11 mouse cellular contexts compared by ENCODE assay signal in the genomic region with DNA sequence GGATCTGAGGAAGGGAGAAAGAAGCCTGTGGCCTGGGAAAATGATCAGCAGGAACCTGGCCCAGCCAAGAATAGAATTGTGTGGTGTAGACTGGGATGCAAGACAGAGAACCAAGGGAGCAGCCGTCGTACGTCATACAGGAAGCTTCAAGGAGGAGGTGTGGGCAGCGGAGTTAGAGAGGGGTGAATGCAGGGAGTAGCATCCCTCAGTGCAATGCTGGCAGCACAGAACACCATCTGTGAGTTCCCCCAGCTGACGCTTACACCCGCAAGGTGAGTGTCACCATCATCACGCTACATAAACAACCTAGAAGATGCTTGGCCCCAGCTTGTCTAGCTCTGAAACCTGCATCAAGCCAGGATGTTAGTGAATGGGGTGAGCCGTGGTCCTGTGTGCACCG. TPM values are rescaled to one million over a fixed set of nuclear protein-coding genes. Genes with fewer than 3 reads are reported as not detected.
DNase-seq lines count a peak whose midpoint lies in the region; ATAC-seq and TF ChIP-seq lines count a peak whose summit lies in the region.
"Had no signal": no experiment of that assay in that cellular context is flagged by ENCODE, and none has a peak within 500 bp of the region (broad histone marks: within the 10 kb centered on the region; RNA-seq: fewer than 3 reads in every experiment).

No protein-coding gene starts in this region.

- H3K4me2 ChIP-seq in heart, embryonic 15.5 days: no peak overlapping the region
- no peak overlapping the region for H3K4me2 ChIP-seq in neural tube, embryonic 14.5 days (ENCODE audit: low read depth, low read length)
- H3K4me2 ChIP-seq: liver, embryonic 15.5 days had no signal

- H3K4me3 ChIP-seq in heart, embryonic 15.5 days: no peak overlapping the region
- H3K4me3 ChIP-seq in neural tube, embryonic 14.5 days (ENCODE audit: low read depth, low read length): no peak overlapping the region
- no peak overlapping the region for H3K4me3 ChIP-seq in cerebellum, adult 2 months (replicated peaks; ENCODE audit: insufficient read depth, low read depth, low read length)
- no peak overlapping the region for H3K4me3 ChIP-seq in small intestine, adult 2 months (ENCODE audit: low read depth, low read length)
- H3K4me3 ChIP-seq in limb, embryonic 10.5 days: no peak overlapping the region
- H3K4me3 ChIP-seq: forebrain, embryonic 10.5 days; liver, embryonic 15.5 days had no signal

- peak overlapping the region; percentile 56; the same call in 1 of the 2 replicates for H3K27ac ChIP-seq in heart, embryonic 15.5 days
- no peak overlapping the region for H3K27ac ChIP-seq in neural tube, embryonic 14.5 days (ENCODE audit: low read depth, low read length)
- no peak overlapping the region for H3K27ac ChIP-seq in cerebellum, adult 2 months (ENCODE audit: insufficient read depth, low read length)
- peak overlapping the region; percentile 9; the same call in 1 of the 2 replicates for H3K27ac ChIP-seq in small intestine, adult 2 months (ENCODE audit: insufficient read depth, low read depth, low read length)
- H3K27ac ChIP-seq in limb, embryonic 10.5 days: no peak overlapping the region
- H3K27ac ChIP-seq: forebrain, embryonic 10.5 days; liver, embryonic 15.5 days had no signal

- no peaks in the 10 kb centered on the region for H3K27me3 ChIP-seq in heart, embryonic 15.5 days
- H3K27me3 ChIP-seq in neural tube, embryonic 14.5 days (ENCODE audit: control insufficient read depth, insufficient read depth, low read length): no peaks in the 10 kb centered on the region
- no peaks in the 10 kb centered on the region for H3K27me3 ChIP-seq in cerebellum, adult 2 months (ENCODE audit: control insufficient read depth, insufficient read depth, low read length)
- no peaks in the 10 kb centered on the region for H3K27me3 ChIP-seq in small intestine, adult 2 months (ENCODE audit: control insufficient read depth, insufficient read depth, low read length)
- H3K27me3 ChIP-seq in limb, embryonic 10.5 days (ENCODE audit: low read depth, poor library complexity, severe bottlenecking): no peaks in the 10 kb centered on the region
- H3K27me3 ChIP-seq: liver, embryonic 15.5 days had no signal

- no peak for ATAC-seq in heart, embryonic 15.5 days (replicated peaks; ENCODE audit: insufficient number of reproducible peaks, insufficient read depth, low FRiP score, low read depth)
- ATAC-seq in neural tube, embryonic 14.5 days (ENCODE audit: low read depth): 0 out of 2 replicates have a peak, but pooled peaks have one; percentile 4

- no peaks in the 10 kb centered on the region for H3K36me3 ChIP-seq in heart, embryonic 15.5 days
- H3K36me3 ChIP-seq in neural tube, embryonic 14.5 days (ENCODE audit: control insufficient read depth, insufficient read depth, low read length): no peaks in the 10 kb centered on the region
- H3K36me3 ChIP-seq in small intestine, adult 2 months (ENCODE audit: control insufficient read depth, insufficient read depth, low read length): no peaks in the 10 kb centered on the region
- no peaks in the 10 kb centered on the region for H3K36me3 ChIP-seq in limb, embryonic 10.5 days
- H3K36me3 ChIP-seq: forebrain, embryonic 10.5 days; liver, embryonic 15.5 days had no signal

- 64% methylated on average over 9 of the region's 9 CpGs for WGBS in heart, embryonic 15.5 days
- 73% methylated on average over 9 of the region's 9 CpGs for WGBS in neural tube, embryonic 14.5 days
- WGBS in cerebellum, adult 2 months: 21% methylated on average over 9 of the region's 9 CpGs
- 81% methylated on average over 9 of the region's 9 CpGs for WGBS in small intestine, adult 2 months
- WGBS in limb, embryonic 10.5 days: 83% methylated on average over 9 of the region's 9 CpGs

- no peak for TF ChIP-seq CTCF in cerebellum, adult 2 months (IDR thresholded peaks at IDR 0.05; ENCODE audit: borderline replicate concordance, insufficient read depth, low read depth, low read length)
- no peak for TF ChIP-seq CTCF in small intestine, adult 2 months (IDR thresholded peaks at IDR 0.05; ENCODE audit: extremely low read depth, insufficient read length, insufficient replicate concordance, low read depth, low read length)

- peaks cover 46% of the 10 kb centered on the region for H3K4me1 ChIP-seq in heart, embryonic 15.5 days (replicated peaks)
- 0 out of 2 replicates have a peak, but pooled peaks cover 8% of the 10 kb centered on the region for H3K4me1 ChIP-seq in neural tube, embryonic 14.5 days (ENCODE audit: control insufficient read depth, insufficient read depth, low read length)
- H3K4me1 ChIP-seq in cerebellum, adult 2 months (ENCODE audit: control insufficient read depth, insufficient read depth, low read length): peaks cover 17% of the 10 kb centered on the region
- peaks cover 8% of the 10 kb centered on the region for H3K4me1 ChIP-seq in small intestine, adult 2 months (ENCODE audit: control insufficient read depth, insufficient read depth, insufficient read length, low read length)
- H3K4me1 ChIP-seq in limb, embryonic 10.5 days: no peaks in the 10 kb centered on the region

- no peak for TF ChIP-seq POLR2A in cerebellum, adult 2 months (IDR thresholded peaks at IDR 0.05; ENCODE audit: borderline replicate concordance, insufficient read depth, low read length)
- no peak for TF ChIP-seq POLR2A in small intestine, adult 2 months (IDR thresholded peaks at IDR 0.05; ENCODE audit: low read depth, low read length)

- no peak for DNase-seq in heart, adult 8-10 months (ENCODE audit: low spot score)
- no peak for DNase-seq in neural tube, embryonic 10.5 days (ENCODE audit: extremely low spot score, low spot score)
- DNase-seq in cerebellum, adult 2 months: peak; percentile 53 to 54
- DNase-seq in thymus, postnatal 25 days: no peak
- no peak for DNase-seq in limb, embryonic 10.5 days (ENCODE audit: low spot score)
- DNase-seq: embryo, embryonic 11 days had no signal

- no peaks in the 10 kb centered on the region for H3K9me3 ChIP-seq in heart, embryonic 15.5 days (replicated peaks)
- no peaks in the 10 kb centered on the region for H3K9me3 ChIP-seq in neural tube, embryonic 14.5 days (ENCODE audit: control insufficient read depth, low read length)
- no peaks in the 10 kb centered on the region for H3K9me3 ChIP-seq in limb, embryonic 10.5 days (replicated peaks)
- H3K9me3 ChIP-seq: liver, embryonic 15.5 days had no signal

- H3K9ac ChIP-seq in heart, embryonic 15.5 days: no peak overlapping the region
- H3K9ac ChIP-seq in neural tube, embryonic 14.5 days (replicated peaks; ENCODE audit: low read depth, low read length): no peak overlapping the region
- H3K9ac ChIP-seq: liver, embryonic 15.5 days had no signal

RNA-seq across cellular contexts. Expression of gene Ak2, which starts 28.0 kb away (rescaled TPM):
- polyA plus RNA-seq in heart, embryonic 15.5 days (2015; fragmentation: Nextera tagmentation; extraction: Ambion mirVana): 149 and 155 TPM in 2 replicates
- total RNA-seq in heart, adult 8-10 months (2022): 10 to 100 TPM; 58.0 to 66.2 (median 62.3) TPM
- polyA plus RNA-seq in neural tube, embryonic 14.5 days (2014; fragmentation: Nextera tagmentation; extraction: Ambion mirVana): 57.1 and 60.0 TPM in 2 replicates
- polyA plus RNA-seq in cerebellum, adult 2 months (2012; rRNA removed): 43.9 and 45.7 TPM in 2 replicates
- polyA plus RNA-seq in small intestine, adult 2 months (2012; rRNA removed): 42.5 and 79.2 TPM in 2 replicates
- 236 and 271 TPM in 2 replicates for polyA plus RNA-seq in limb, embryonic 10.5 days (2016; fragmentation: Nextera tagmentation; extraction: Ambion mirVana)

RNA-seq across cellular contexts. Expression of gene Rnf19b, which starts 38.3 kb away (rescaled TPM):
- polyA plus RNA-seq in heart, embryonic 15.5 days (2015; fragmentation: Nextera tagmentation; extraction: Ambion mirVana): 5.4 and 7.7 TPM in 2 replicates
- total RNA-seq in heart, adult 8-10 months (2022): 10 to 100 TPM; 26.0 to 30.0 (median 27.7) TPM
- 36.3 and 37.3 TPM in 2 replicates for polyA plus RNA-seq in neural tube, embryonic 14.5 days (2014; fragmentation: Nextera tagmentation; extraction: Ambion mirVana)
- polyA plus RNA-seq in cerebellum, adult 2 months (2012; rRNA removed): 137 and 154 TPM in 2 replicates
- 99.3 and 218 TPM in 2 replicates for polyA plus RNA-seq in small intestine, adult 2 months (2012; rRNA removed)
- polyA plus RNA-seq in limb, embryonic 10.5 days (2016; fragmentation: Nextera tagmentation; extraction: Ambion mirVana): 8.0 and 9.1 TPM in 2 replicates

RNA-seq across cellular contexts. Expression of gene Azin2, which starts 57.5 kb away (rescaled TPM):
- 6.8 and 10.4 TPM in 2 replicates for polyA plus RNA-seq in heart, embryonic 15.5 days (2015; fragmentation: Nextera tagmentation; extraction: Ambion mirVana)
- 1 to 10 TPM; 2.5 to 5.5 (median 3.2) TPM for total RNA-seq in heart, adult 8-10 months (2022)
- polyA plus RNA-seq in neural tube, embryonic 14.5 days (2014; fragmentation: Nextera tagmentation; extraction: Ambion mirVana): 19.5 and 19.9 TPM in 2 replicates
- polyA plus RNA-seq in cerebellum, adult 2 months (2012; rRNA removed): 64.6 TPM in 2 replicates
- 2.3 and 3.2 TPM in 2 replicates for polyA plus RNA-seq in small intestine, adult 2 months (2012; rRNA removed)
- polyA plus RNA-seq in limb, embryonic 10.5 days (2016; fragmentation: Nextera tagmentation; extraction: Ambion mirVana): 9.8 and 15.4 TPM in 2 replicates

Comparison
In these comparisons a context has a peak if more than half of its experiments do, and no peak if none do; other contexts are left out.
1. H3K27ac ChIP-seq: peak in heart, embryonic 15.5 days (single experiment) and small intestine, adult 2 months (single experiment); none in neural tube, embryonic 14.5 days (single experiment), cerebellum, adult 2 months (single experiment) and limb, embryonic 10.5 days (single experiment).
2. DNase-seq: peak in cerebellum, adult 2 months (2 of 2); none in heart, adult 8-10 months (single experiment), neural tube, embryonic 10.5 days (single experiment), thymus, postnatal 25 days (single experiment) and limb, embryonic 10.5 days (single experiment).